Mouse (Mus musculus) CH12.LX (cell line): ENCODE results near the gene Tmppe. TPM values are rescaled to one million over a fixed set of nuclear protein-coding genes. Genes with fewer than 3 reads are reported as not detected.

Source experiments
- DNase-seq: peaks from one replicate; pipeline ENCODE4 v3.0.0-alpha.2; 2013; ENCODE audit errors: extremely low read depth
- H3K27ac ChIP-seq: 2 replicates; pipeline ENCODE4 v1.5.1; 2012; ENCODE audit warnings: low read depth, mild to moderate bottlenecking, control low read depth, moderate library complexity; ENCODE audit not compliant: insufficient read depth
- H3K27me3 ChIP-seq: replicated peaks from 2 replicates; pipeline ENCODE3; 2012; ENCODE audit warnings: inconsistent platforms
- H3K36me3 ChIP-seq, 2 experiments: replicated peaks in 1 of 2; 2 replicates each; pipeline versions ENCODE3 to v1.6.1; 2012; ENCODE audit warnings: inconsistent platforms in 1 of 2, low read length in 1 of 2, mild to moderate bottlenecking in 1 of 2, mixed read lengths in 1 of 2, moderate library complexity in 1 of 2; ENCODE audit not compliant: control insufficient read depth in 1 of 2, insufficient read depth in 1 of 2
- H3K4me1 ChIP-seq, 2 experiments: 2 replicates each; pipeline ENCODE4 v1.6.1; 2012; ENCODE audit warnings: inconsistent platforms in 1 of 2, moderate library complexity in 1 of 2; ENCODE audit not compliant: insufficient read depth in 2 of 2, control insufficient read depth in 1 of 2
- H3K4me2 ChIP-seq: 2 replicates; pipeline ENCODE4 v1.6.1; 2012; ENCODE audit warnings: low read depth, mild to moderate bottlenecking, control low read depth; ENCODE audit not compliant: poor library complexity, insufficient read depth, severe bottlenecking
- H3K4me3 ChIP-seq, 3 experiments: fragments of 150-350 bp in 1 of 3; sonication (generic) in 1 of 3; replicated peaks in 1 of 3; 2 replicates each; pipeline versions ENCODE3 to v1.5.1; 2011 to 2012; ENCODE audit warnings: low read depth in 2 of 3, low read length in 2 of 3, mild to moderate bottlenecking in 2 of 3, moderate library complexity in 2 of 3, control low read depth in 1 of 3, improper control_type of control experiment in 1 of 3, inconsistent platforms in 1 of 3, mixed read lengths in 1 of 3; ENCODE audit not compliant: poor library complexity in 1 of 3
- H3K79me2 ChIP-seq: replicated peaks from 2 replicates; pipeline ENCODE4 v1.6.1; 2012; ENCODE audit warnings: mild to moderate bottlenecking, moderate library complexity; ENCODE audit not compliant: control insufficient read depth, poor library complexity, insufficient read depth, severe bottlenecking; ENCODE audit errors: extremely low read depth
- H3K9ac ChIP-seq: 2 replicates; pipeline ENCODE4 v1.6.1; 2012; ENCODE audit warnings: low read depth, mild to moderate bottlenecking, control low read depth, moderate library complexity; ENCODE audit not compliant: insufficient read depth
- H3K9me3 ChIP-seq: replicated peaks from 2 replicates; pipeline ENCODE3; 2012; ENCODE audit warnings: low read length, inconsistent platforms, mixed read lengths
- CHD2 ChIP-seq: IDR thresholded peaks from 2 replicates; pipeline ENCODE4 v1.6.1; 2011; ENCODE audit warnings: low read length, improper control_type of control experiment
- CTCF ChIP-seq, 2 experiments: IDR thresholded peaks in 1 of 2; conservative IDR thresholded peaks in 1 of 2; 2 replicates each; pipeline ENCODE4 v1.5.1; 2011 to 2012; ENCODE audit warnings: low read depth in 2 of 2, low read length in 2 of 2, improper control_type of control experiment in 1 of 2, inconsistent platforms in 1 of 2, mild to moderate bottlenecking in 1 of 2, moderate library complexity in 1 of 2
- ELF1 ChIP-seq: IDR thresholded peaks from 2 replicates; pipeline ENCODE4 v1.6.1; 2014; ENCODE audit warnings: low read depth, mild to moderate bottlenecking, inconsistent platforms, low read length, improper control_type of control experiment
- ETS1 ChIP-seq: conservative IDR thresholded peaks from 2 replicates; pipeline ENCODE4 v1.6.1; 2012; ENCODE audit warnings: low read depth, mild to moderate bottlenecking, inconsistent platforms, low read length, improper control_type of control experiment, moderate library complexity
- GABPA ChIP-seq: IDR thresholded peaks from 2 replicates; pipeline ENCODE4 v1.6.1; 2012; ENCODE audit warnings: low read depth, low read length, improper control_type of control experiment, inconsistent platforms; ENCODE audit not compliant: insufficient replicate concordance
- IRF4 ChIP-seq: IDR thresholded peaks from 2 replicates; pipeline ENCODE4 v1.6.1; 2014; ENCODE audit warnings: low read depth, mild to moderate bottlenecking, inconsistent platforms, low read length, improper control_type of control experiment
- KAT2A ChIP-seq: IDR thresholded peaks from 2 replicates; pipeline ENCODE4 v1.6.1; 2012; ENCODE audit warnings: low read length, improper control_type of control experiment, inconsistent platforms; ENCODE audit not compliant: insufficient replicate concordance
- MAFK ChIP-seq: IDR thresholded peaks from 2 replicates; pipeline ENCODE4 v1.6.1; 2011; ENCODE audit warnings: low read length, improper control_type of control experiment; ENCODE audit not compliant: insufficient replicate concordance
- MAZ ChIP-seq: IDR thresholded peaks from 2 replicates; pipeline ENCODE4 v1.6.1; 2012; ENCODE audit warnings: low read depth, mild to moderate bottlenecking, inconsistent platforms, low read length, improper control_type of control experiment, moderate library complexity
- MXI1 ChIP-seq: IDR thresholded peaks from 2 replicates; pipeline ENCODE4 v1.6.1; 2011; ENCODE audit warnings: mild to moderate bottlenecking, low read depth, low read length, improper control_type of control experiment
- MYC ChIP-seq: IDR thresholded peaks from 2 replicates; pipeline ENCODE4 v1.6.1; 2011; ENCODE audit warnings: low read depth, mild to moderate bottlenecking, improper control_type of control experiment, low read length
- NRF1 ChIP-seq: IDR thresholded peaks from 2 replicates; pipeline ENCODE4 v1.6.1; 2014; ENCODE audit warnings: low read depth, mild to moderate bottlenecking, inconsistent platforms, low read length, improper control_type of control experiment, moderate library complexity
- POLR2A ChIP-seq: IDR thresholded peaks from 2 replicates; pipeline ENCODE4 v1.6.1; 2011; ENCODE audit warnings: low read depth, mild to moderate bottlenecking, improper control_type of control experiment, low read length
- RCOR1 ChIP-seq: conservative IDR thresholded peaks from 2 replicates; pipeline ENCODE4 v1.6.1; 2012; ENCODE audit warnings: low read depth, mild to moderate bottlenecking, inconsistent platforms, low read length, improper control_type of control experiment
- SIN3A ChIP-seq: IDR thresholded peaks from 2 replicates; pipeline ENCODE4 v1.6.1; 2012; ENCODE audit warnings: low read length, improper control_type of control experiment, inconsistent platforms
- TCF12 ChIP-seq: IDR thresholded peaks from 2 replicates; pipeline ENCODE4 v1.6.1; 2014; ENCODE audit warnings: low read depth, mild to moderate bottlenecking, inconsistent platforms, low read length, improper control_type of control experiment
- UBTF ChIP-seq: IDR thresholded peaks from 2 replicates; pipeline ENCODE4 v1.6.1; 2012; ENCODE audit warnings: low read depth, mild to moderate bottlenecking, inconsistent platforms, low read length, improper control_type of control experiment, moderate library complexity
- USF2 ChIP-seq: conservative IDR thresholded peaks from 2 replicates; pipeline ENCODE4 v1.6.1; 2011; ENCODE audit warnings: low read depth, low read length, improper control_type of control experiment
- ZC3H11A ChIP-seq: IDR thresholded peaks from 2 replicates; pipeline ENCODE4 v1.6.1; 2012; ENCODE audit warnings: low read depth, mild to moderate bottlenecking, inconsistent platforms, low read length, improper control_type of control experiment
- ZKSCAN1 ChIP-seq: IDR thresholded peaks from 2 replicates; pipeline ENCODE4 v1.6.1; 2012; ENCODE audit warnings: low read depth, inconsistent platforms, low read length, improper control_type of control experiment, borderline replicate concordance
- ZNF384 ChIP-seq: IDR thresholded peaks from 2 replicates; pipeline ENCODE4 v1.6.1; 2012; ENCODE audit warnings: low read depth, low read length, improper control_type of control experiment, inconsistent platforms
- dilution Hi-C: fragments of 300-500 bp; cut with MboI; formaldehyde crosslinking; loops from 2 replicates; pipeline ENCODE4 v1.14.3; 2020; ENCODE audit warnings: low sequenced_read_pairs; ENCODE audit not compliant: extremely low pct_unique_long_range_greater_than_20kb, extremely low pct_ligation_motif_present
- in situ Hi-C: fragments of 300-500 bp; cut with MboI; formaldehyde crosslinking; loops from 3 replicates; pipeline ENCODE4 v1.14.3; 2019; ENCODE audit warnings: low sequenced_read_pairs, low pct_ligation_motif_present, low pct_unique_long_range_greater_than_20kb, mixed read lengths
- polyA plus RNA-seq: library from polyadenylated mRNA; unstranded; fragments of >175 nt; gene quantifications from 2 replicates; pipeline ENCODE4 v1.2.1, GENCODE M21; 2012; ENCODE audit warnings: low read depth; ENCODE audit not compliant: insufficient read length
- total RNA-seq, 2 experiments: library from RNA; depleted of rRNA; stranded (reverse); fragments of 300-350 nt in 1 of 2; fragments of >200 nt in 1 of 2; gene quantifications; 2 replicates each; pipeline ENCODE4 v1.2.3; 2012 to 2014

The Tmppe gene
- total and polyA plus RNA-seq, 3 experiments = 3.2 to 8.2 (median 7.3) TPM

DNA sequence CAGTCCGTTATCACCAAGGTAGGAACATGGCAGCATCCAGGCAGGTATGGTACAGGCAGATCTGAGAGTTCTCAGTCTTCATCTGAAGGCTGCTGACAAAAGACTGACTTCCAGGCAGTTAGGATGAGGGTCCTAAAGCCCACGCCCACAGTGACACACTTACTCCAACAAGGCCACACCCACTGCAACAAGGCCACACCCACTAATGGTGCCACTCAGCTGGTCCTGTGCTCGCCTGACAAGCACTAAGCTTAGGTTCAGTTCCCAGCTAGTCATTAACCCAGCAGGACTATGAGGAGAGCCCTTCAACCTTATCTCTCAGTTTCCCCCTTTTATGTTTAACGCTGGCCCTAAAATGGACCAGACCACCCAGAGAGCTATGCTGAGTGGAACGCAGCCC, 47.8 kb downstream of the Tmppe start:
- Histone ChIP-seq H3K4me2 (no peak overlapping the region), H3K36me3 (peaks cover 0 to 9% of the 10 kb centered on the region in 2 experiments), H3K4me3 (no peak overlapping the region), H3K27ac (no peak overlapping the region), H3K9ac (no peak overlapping the region), H3K27me3 (no peaks in the 10 kb centered on the region), H3K9me3 (no peaks in the 10 kb centered on the region), H3K4me1 (peaks cover 15 to 62% of the 10 kb centered on the region in 2 experiments), H3K79me2 (no peaks in the 10 kb centered on the region)
- TF ChIP-seq ELF1 = no peak
- no peak for TF ChIP-seq KAT2A
- TF ChIP-seq ZNF384 = no peak
- TF ChIP-seq MXI1 = no peak
- TF ChIP-seq ZKSCAN1 = no peak
- TF ChIP-seq MYC = no peak
- no peak for TF ChIP-seq MAZ
- no peak for TF ChIP-seq USF2
- no peak for TF ChIP-seq RCOR1
- TF ChIP-seq GABPA = no peak
- TF ChIP-seq UBTF = no peak
- no peak for TF ChIP-seq IRF4
- TF ChIP-seq TCF12 = no peak
- dilution Hi-C loops (no loop called here), in situ Hi-C loops (no loop called here)
- DNase-seq = no peak

DNA sequence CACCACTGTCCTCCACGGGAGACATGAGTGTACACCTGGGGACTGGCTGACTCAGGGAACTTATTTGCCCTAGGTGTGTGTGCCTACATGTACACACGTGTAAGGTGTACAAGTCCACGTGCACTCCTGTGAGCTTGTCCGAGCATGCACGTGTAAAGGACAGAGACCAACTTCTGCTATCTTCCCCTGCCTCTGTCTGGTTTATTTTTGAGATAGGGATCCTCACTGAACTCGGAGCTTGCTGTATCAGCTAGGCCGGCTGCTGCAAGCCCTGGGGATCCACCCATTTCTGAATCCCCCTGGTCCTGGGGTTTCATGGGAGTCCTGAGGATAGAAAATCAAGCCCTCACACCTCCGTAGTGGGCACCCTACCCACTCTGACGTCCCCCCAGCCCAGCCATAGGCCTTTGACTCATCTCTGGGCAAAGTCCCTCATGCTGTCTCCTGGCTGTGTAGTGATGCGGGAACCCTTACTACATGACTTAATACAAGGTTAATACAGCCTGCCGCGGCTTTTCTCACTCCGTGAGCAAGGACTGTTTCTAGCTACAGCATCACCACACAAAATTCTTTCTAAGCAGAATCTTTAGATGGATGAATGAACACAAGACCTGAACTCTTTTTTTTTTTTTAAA, 48.3 kb downstream of the Tmppe start:
- H3K27me3 ChIP-seq = no peaks in the 10 kb centered on the region
- no peak overlapping the region for H3K9ac ChIP-seq
- no peak for DNase-seq
- no peaks in the 10 kb centered on the region for H3K79me2 ChIP-seq
- in situ Hi-C loops = no loop called here
- no peak overlapping the region for H3K27ac ChIP-seq
- dilution Hi-C loops = no loop called here
- peaks cover 15 to 67% of the 10 kb centered on the region in 2 experiments for H3K4me1 ChIP-seq
- no peak for TF ChIP-seq ZC3H11A
- no peak for TF ChIP-seq CTCF (conservative IDR thresholded peaks at IDR 0.05 in 1 of 2, IDR thresholded peaks at IDR 0.05 in 1 of 2; ENCODE audit: low read depth in 2 of 2, low read length in 2 of 2)
- no peak for TF ChIP-seq ETS1
- no peak for TF ChIP-seq CHD2
- TF ChIP-seq GABPA = no peak
- TF ChIP-seq SIN3A = no peak
- TF ChIP-seq USF2 = no peak
- TF ChIP-seq POLR2A = no peak
- no peak for TF ChIP-seq NRF1
- no peak for TF ChIP-seq MAFK
- no peaks in the 10 kb centered on the region for H3K9me3 ChIP-seq
- H3K4me3 ChIP-seq = no peak overlapping the region
- H3K4me2 ChIP-seq = no peak overlapping the region
- peaks cover 0 to 9% of the 10 kb centered on the region in 2 experiments for H3K36me3 ChIP-seq
